Mouse (Mus musculus) adipocyte (in vitro differentiated cells): Measurements from ENCODE around the gene Wnt11.

ENCODE experiments used
- DNase-seq: peaks from one replicate; pipeline ENCODE4 v3.0.0-alpha.2; 2016; ENCODE audit warnings: low spot score

The Wnt11 gene

DNA sequence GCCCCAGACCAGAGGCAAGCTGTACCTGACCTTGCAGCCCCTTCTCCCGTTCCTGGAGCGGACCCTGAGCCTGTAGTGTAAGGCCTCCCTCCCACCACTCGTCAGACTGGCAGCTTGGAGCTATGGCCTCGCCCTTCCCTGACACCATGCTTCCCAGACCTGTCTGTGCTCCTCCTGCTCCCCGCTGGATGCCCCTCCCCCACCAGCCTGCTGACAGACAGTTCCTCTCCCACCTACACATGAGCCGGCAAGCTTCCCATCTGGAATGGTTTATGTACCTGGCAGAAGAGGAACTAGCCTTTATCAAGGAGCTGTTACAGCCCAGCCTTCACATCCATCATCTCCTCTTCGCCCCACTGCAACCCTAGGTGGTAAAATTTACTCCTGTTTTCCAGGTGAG is 6.0 kb upstream of the Wnt11 start:
- DNase-seq: no peak

- DNase-seq: no peak
These were observed 3.6 kb upstream of the Wnt11 start for GRCm38 (mm10) chr7:98831290-98831689.

DNA sequence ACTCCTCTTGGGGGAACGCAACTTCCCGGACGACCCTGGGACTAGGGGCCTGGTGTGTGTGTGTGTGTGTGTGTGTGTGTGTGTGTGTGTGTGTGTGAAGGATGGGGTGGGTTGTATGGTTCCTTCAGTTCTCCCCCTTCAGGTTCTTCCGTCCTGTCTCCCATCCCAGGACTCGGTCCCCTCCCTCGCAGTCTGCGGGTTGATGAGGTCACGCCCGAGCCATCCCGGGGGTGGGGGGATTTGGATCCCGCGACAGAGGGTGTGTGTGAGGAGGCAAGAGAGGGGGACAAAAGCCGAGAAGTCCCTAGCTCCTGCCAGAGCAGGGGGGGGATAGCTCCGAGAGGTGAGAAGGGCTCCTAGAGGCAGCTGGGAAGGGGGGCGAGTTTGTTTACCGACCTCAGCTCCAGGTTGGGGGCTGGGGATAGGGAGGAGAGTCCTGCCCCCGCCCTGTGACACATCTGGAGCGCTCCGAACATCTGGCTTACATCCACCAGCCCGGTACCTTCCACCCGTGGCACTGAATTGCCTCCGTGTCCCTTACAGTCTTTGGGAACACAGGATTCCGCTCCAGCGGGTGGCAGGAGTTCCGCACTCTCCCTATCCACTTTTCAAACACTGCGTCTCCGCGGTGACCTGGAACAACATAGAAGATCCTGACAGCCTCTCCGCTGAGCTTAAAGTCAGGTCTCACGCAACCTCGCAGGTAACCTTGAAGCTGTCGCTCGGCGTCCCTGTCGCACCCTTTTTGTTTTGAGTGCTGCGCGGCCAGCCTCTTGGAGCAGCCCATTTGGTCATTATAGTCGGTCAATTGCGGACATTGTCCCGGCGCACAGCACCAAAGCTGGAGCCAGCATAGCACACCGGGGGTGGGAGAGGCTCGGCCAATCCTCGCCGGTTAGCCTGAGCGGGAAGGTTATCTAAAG is 868 bp downstream of the Wnt11 start:
- no peak for DNase-seq

DNA sequence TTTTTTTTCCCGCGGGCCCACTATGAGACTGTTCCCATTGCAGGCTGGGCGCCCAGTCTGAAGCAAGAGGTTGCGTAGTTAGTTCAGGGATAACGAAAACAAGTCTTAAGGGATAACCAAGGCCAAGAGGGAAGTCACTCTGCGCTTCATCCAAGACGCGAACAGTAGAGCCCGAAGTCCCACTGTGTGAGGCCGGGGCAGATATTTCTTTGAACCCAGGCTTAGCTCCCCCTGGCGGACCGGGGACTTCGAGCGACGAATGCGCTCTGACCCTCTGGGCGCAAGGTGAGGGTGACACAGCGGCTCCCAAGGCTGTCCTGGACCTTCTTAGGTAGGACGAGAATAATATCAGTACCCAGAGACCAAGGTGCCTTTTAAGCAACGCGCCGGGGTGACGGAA is 1.7 kb downstream of the Wnt11 start:
- DNase-seq: no peak

GRCm38 (mm10) chr7:98837901-98838300 is 3.0 kb downstream of the Wnt11 start:
- DNase-seq: peak; percentile 47

- DNase-seq: no peak
These were observed 3.8 kb downstream of the Wnt11 start for GRCm38 (mm10) chr7:98838729-98839141.

DNA sequence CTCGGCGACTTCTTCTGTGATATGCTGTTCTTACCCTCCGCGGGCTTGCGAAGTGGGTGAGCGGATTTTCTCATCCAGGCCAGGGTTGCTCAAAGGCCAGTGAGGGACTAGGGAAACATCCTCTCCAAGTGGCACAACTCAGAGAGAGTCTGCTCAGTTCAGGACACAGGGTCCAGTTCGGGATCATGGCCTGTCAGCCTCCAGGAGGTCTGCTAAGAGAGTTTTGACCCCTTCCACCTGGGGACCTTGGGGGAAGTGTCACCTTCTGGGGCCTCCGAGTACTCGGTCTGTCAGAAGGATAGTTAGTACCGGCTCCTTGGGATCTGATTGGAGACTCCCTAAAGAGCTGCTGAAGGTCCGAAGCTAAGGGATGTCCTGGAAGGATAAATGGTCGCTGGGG is 4.4 kb downstream of the Wnt11 start:
- DNase-seq: no peak

- no peak for DNase-seq
These were observed 5.9 kb downstream of the Wnt11 start for GRCm38 (mm10) chr7:98840771-98841170.

- DNase-seq: no peak
These were observed 6.9 kb downstream of the Wnt11 start for GRCm38 (mm10) chr7:98841802-98842201.

GRCm38 (mm10) chr7:98842997-98843396 is 8.1 kb downstream of the Wnt11 start:
- no peak for DNase-seq

- no peak for DNase-seq
These were observed 8.7 kb downstream of the Wnt11 start for GRCm38 (mm10) chr7:98843649-98844048.

DNA sequence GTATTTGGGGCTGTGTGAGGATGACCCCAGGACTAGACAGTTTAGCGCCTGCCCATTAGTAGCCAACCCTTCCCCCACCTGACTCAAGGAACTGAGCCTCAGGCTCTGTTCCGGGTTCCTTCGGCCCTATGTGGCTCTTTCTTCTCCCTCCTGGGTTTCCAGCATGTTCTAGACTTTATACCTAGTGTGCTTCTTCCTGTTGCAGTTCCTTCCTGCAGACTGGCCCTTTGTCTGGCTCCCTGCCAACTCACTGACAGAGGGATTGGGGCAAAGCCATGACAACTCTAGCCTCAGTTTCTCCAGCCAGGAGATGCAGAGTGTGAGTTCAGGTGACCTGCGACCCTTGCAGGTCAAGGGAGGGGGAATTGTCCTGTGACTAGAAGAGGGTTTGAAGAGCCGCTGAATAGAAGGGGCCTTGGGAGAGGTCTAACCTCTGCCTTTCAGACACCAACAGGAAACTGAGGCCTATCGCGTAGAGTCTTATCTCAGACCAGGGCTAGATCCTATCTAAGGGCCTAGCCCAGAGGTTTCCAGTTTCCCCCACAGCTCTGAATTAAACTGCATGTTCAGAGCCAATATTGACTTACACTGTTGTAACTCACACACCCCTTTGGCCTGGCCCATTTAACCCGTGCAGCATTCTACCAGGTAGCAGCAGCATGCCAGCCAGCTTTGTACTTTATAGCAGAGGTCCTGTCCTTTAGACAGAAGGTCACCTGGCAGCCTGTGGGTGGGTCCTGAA is 14.2 kb downstream of the Wnt11 start:
- DNase-seq: no peak

- DNase-seq: no peak
These were observed 15.5 kb downstream of the Wnt11 start for GRCm38 (mm10) chr7:98850388-98850787.

DNA sequence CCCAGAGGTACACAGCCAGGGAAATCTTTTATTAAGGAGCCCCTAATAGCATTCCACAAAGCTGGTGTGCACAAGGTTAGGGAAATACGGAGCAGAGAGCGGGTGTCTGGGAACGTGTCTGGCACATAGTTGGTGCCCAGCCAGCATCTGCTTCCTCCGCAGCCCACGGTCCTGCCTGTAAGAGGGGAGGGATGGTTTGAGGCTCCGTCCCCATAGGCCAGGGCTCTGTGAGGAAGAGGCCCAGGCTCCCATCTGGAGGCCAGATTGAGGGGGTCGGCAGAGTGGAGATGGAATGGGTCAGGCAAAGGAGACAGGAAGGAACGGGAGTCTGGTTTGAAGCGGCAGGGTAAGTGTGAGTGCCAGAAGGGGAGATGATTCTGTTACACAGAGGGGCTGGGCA is 16.3 kb downstream of the Wnt11 start:
- no peak for DNase-seq

DNA sequence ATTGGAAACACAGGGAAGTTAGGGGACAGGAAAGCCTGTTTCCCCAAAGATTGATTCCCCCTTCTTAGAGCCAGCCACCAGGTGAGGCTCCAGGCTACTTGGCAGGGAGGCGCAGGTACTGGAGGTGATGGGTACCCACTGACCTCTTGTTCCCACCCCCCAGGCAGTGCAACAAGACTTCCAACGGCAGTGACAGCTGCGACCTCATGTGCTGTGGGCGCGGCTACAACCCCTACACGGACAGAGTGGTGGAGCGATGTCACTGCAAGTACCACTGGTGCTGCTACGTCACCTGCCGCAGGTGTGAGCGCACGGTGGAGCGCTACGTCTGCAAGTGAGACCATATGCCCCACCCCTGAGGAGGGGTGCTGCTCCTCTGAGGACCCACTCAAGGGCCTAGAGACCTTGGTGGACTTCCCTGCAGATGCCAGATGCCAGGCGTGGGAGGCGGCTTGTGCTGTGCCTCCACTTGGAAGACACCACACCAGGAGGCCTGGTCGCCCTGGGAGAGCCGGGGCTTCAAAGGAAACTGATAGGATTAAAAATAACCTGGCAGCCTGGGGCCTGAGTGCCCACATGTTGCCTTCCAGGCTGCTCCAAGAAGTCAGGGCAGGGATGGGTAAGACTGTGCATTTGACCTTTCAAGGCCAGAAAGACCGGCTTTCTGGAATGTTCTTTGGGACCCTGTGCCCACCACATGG is 18.2 kb downstream of the Wnt11 start:
- DNase-seq: no peak

DNA sequence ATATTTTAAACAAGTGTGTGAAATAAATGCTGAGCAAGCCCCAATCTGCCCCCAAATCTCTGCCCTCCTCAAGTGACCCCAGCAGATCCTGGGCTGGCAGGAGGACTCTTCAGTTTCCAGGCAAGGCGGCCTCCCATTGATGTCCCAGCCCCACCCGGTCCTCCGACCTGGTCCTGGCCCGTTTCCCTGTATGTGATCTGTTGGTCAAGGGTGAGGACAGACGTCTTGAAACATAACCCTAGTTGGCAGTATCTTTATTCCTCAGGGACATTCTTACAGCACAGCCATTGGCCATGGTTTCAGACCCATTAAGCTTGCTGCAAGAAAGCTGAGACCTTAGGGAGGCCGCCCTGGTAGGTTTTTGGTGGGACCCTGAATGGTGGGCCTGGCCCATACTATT is 18.9 kb downstream of the Wnt11 start:
- DNase-seq: peak; percentile 75

DNA sequence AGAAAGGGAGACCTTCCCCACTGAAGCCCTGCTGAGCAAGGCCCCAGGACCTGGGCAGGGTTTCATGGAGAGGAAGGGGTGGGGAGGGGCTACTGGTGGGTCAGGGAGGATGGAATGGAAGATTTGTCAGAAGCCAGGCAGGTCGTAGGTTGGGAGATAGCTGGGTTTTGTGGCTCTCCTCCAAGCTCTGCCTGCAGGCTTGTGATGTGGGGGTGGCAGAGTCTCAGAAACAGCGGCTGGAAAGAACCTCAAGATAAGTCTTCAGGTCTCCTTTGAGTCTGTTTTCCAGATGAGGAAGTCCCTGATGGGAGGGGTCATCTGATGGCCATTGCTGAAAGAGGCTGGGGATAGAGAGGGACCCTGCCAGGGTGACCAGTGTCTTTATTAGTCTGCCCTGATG is 20.5 kb downstream of the Wnt11 start:
- no peak for DNase-seq

DNA sequence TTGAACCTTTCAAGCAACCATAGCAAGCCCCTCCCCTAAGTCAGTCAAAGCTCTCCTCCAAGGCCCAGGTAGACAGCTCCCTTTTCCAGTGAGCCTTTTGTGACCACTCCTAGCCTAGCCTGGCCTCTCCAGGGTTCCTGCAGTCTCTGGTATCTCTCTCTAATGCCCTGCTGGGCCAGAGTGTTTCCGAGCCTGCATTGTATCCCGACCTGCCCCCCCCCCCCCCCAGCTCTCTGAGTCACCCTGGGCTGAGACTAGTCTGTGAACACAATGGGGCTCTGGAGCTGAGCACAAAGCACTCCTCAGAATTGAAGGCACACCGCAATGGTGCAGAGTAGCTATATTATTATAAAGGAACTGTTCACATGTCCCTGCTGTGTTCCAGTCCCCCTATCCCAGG is 21.2 kb downstream of the Wnt11 start:
- no peak for DNase-seq

DNA sequence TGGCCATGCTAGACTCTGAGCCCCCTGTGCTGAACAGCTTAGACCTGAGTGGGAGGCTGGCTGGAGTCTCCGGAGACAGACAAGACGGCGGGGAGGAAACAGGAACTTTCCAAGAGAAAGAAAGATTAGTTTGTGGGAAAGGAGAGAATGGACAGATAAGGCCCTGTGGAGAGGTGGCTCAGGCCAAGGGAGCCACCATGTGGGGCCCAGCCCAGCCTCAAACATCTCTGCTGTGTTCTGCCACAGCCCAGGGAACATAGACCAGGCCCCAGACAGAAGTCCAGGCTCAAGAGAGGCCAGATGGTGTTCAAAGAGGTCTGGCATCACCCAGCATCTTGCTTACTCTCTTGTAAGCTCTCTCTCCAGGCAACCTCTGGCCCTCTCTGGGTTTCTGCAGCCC is 22.2 kb downstream of the Wnt11 start:
- DNase-seq: no peak

- no peak for DNase-seq
These were observed 26.1 kb downstream of the Wnt11 start for GRCm38 (mm10) chr7:98861002-98861401.

DNA sequence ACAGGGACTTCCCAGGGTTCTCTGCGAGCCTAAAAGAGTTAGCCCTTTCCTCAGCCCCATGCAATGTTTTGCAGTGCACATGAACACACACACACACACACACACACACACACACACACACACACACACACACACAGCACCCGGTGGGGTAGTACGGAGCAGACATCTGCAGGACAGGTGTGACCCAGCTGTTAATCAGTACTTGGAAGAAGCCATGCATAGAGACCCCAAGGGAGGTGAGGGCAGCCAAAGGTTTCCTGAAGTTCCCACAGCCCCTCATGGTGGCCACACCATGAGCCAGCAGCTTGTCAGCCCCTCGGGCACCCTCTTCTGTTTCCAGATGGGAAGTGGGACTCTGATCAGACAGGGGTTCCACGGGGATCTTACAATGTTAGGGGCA is 28.1 kb downstream of the Wnt11 start:
- DNase-seq: no peak

DNA sequence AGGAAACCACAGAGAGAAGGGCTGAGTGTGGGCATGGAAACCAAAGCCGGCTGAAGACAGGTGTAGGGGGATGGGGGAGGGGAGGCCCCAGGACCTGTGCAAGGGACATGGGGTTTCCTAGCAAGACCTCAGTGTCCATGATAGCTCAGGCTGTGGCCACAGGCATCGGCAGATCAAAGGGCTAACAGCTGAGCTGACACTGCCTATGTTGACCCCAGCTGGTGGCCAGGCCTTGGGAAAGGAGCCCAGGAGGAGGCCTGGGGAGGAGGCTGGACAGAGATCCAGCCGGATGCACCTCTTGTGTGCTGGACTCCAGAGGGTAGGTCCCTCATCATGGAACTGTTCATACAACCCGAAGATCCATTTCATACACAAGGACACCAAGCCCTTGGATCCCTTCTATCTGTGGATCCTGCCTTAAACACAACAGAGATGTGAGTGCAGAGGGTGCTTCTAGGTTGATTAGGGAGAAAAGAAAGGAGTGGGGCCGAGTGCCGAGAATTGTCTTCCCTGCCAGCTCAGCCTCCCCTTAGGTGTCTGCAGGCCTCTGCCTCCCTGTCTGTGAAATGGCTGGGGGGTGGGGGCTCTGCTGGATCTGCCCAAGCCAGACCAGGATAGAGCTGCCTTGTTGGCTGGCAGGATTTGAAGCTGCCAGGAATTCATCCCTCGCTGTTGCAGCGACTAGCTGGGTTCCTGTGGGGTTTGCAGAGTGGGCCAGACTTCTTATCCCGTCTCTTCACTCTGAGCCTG is 29.2 kb downstream of the Wnt11 start:
- no peak for DNase-seq
